Mouse (Mus musculus): Measurements from ENCODE around the gene Ric8b.

DNA sequence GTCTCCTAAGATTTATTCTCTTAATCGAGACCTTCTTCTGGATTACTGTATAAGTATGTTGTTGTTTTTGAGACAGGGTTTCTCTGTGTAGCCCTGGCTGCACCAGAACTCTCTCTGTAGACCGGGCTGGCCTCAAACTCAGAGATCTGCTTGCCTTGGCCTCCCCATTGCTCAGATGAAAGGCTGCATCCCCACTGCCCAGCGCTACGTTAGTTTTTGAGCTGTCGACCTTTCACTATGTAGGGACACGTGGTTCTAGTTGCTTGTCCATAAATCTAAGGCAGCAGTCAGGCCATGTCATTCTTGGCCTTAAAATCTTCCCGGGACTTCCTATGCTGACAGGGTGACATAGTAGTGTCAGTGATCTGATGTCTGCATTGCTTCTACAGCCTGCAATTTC, 8.9 kb downstream of the Ric8b start:
- TF ChIP-seq CTCF (IDR thresholded peaks at IDR 0.05; ENCODE audit: borderline replicate concordance, extremely low read depth, insufficient read depth, insufficient read length) (no peak), POLR2A (IDR thresholded peaks at IDR 0.05; ENCODE audit: borderline replicate concordance, extremely low read depth, insufficient read depth, insufficient read length, poor library complexity, severe bottlenecking) (no peak)

Data from brain, embryonic 14.5 days (tissue).